Mouse (Mus musculus) embryo, embryonic 9.5 days (tissue): ENCODE measurements around the gene Megf6.

Experiments
- DNase-seq: peaks from one replicate; pipeline ENCODE4 v3.0.0-alpha.2; 2017; ENCODE audit errors: extremely low spot score

The Megf6 gene

DNA sequence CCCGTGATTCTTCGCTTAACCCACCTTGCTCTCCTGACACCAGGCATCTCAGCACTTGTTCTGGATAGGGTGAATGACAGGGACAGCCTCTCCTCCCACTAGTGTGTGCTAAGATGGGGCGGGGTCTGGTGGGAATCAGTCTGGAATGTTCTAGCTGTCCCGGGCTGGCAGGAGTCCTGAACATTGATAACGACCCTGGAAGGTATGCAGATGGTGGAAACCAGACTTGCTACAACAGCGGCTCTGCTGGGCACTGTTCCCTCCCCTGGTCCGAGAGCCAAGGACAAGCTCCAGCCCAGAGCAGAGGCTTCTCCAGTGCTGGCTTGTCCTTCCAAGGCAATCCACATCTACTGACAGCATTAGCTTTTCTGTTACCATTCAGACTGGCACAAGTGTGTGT, 43.1 kb downstream of the Megf6 start:
- no peak for DNase-seq

DNA sequence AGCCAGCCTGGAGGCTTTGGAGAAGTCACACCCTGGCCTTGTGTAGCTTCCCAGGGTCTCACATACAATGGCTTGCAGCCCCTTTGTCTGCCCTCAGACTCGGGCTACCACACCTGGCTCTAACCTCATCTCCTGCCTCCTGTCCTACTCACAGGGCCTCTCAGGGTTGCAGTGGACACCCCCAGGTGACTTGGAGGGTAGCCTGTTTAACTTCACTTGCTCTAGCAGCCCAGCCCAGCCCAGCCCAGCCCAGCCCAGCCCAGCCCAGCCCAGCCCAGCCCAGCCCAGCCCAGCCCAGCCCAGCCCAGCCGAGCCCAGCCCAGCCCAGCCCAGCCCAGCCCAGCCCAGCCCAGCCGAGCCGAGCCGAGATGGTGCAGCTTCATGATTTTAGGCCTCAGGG, 43.5 kb downstream of the Megf6 start:
- no peak for DNase-seq

DNA sequence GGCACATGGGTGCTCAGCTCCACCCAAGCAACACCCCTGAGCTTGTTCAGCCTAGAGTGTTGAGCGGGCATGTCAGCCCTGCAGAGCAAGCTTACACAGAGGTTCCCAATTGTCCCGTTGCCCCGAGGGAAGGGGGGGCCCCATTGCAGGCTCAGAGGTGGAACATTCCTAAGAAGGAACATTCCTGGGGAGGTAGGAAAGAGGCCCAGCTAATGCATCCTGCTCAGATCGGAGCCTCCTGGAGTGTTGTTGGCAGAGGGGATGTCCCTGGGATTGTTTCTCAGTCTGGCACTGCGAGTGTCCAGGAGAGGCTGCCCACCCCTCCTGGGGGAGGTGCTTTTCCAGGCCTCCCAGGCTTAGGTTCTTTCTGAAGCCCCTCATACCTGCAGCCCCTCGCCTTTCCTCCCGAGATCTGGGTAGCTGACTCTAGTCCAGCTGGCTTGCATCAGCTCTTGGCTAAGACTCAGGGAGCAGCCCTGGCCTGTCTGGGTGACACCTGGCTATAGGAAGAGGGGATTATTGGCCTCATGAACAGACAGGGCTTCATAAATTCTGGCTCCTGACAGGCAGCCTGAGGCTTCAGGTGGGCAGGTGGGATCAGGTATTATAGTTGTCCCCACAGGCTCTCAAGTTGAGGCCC, 47.3 kb downstream of the Megf6 start:
- DNase-seq = no peak

- DNase-seq = no peak
Observed at GRCm38 (mm10) chr4:154222773-154223172, 52.2 kb downstream of the Megf6 start.

GRCm38 (mm10) chr4:154224267-154224969, 53.9 kb downstream of the Megf6 start:
- peak; percentile 53 for DNase-seq

DNA sequence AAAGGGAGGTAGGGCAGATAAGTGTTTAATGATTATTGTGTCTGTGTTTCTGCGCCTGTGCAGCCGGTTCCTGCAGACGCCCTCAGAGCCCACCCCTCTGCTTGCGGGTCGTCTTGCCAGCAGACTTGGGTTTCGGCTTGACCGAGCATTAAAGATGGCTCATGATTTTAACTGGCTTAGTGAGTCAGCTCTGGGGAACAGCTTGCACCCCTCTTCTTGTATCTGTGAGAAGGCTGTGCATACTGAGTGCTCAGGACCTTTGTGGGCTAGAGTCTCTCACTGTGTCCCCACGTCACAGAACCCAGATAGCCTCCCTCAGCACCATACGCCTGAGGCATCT, 54.4 kb downstream of the Megf6 start:
- DNase-seq = no peak

- DNase-seq = no peak
Observed at GRCm38 (mm10) chr4:154226678-154227077, 56.1 kb downstream of the Megf6 start.

GRCm38 (mm10) chr4:154228336-154228735, 57.8 kb downstream of the Megf6 start:
- no peak for DNase-seq

- no peak for DNase-seq
Observed at GRCm38 (mm10) chr4:154229569-154229968, 59.0 kb downstream of the Megf6 start.

GRCm38 (mm10) chr4:154231380-154231779, 60.9 kb downstream of the Megf6 start:
- DNase-seq = no peak

GRCm38 (mm10) chr4:154232295-154232694, 61.8 kb downstream of the Megf6 start:
- DNase-seq = no peak

DNA sequence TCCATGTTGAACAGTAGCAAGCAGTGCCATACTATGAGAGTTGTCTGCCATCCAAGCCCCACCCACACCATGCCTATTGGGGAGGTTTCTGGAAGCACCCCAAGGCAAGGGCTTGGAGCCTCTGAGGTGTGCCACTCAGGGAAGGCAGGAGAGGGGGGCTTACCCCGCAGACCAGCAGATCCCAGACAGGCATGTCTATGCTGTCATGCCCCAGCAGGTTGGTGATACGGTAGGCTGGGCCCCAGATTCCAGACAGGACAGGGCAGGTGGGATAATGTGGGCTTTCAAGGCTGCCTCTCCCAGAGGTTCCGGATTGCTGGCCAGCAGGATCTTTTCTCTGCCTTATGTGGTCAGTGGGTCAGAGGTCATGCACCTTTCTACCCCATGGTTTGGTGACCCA, 65.5 kb downstream of the Megf6 start:
- no peak for DNase-seq

DNA sequence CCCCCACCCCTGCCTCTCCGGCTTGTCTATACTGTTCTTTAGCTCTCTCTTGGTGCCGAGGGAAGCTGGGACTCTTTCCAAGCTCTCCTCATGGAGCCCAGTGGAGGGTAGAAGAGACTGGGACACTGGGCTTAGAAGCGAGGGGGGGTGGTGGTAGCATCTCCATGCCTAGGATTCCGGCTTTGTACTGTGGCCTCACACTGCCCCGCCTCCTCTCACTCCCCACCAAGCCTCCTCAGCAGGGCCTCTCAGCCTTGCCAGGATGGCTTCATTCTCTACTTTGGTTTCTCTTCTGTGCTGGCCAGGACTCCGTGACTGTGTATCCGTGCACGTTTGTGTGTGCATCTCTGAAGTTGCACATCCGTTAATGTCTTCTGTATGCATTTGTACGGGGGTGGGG, 66.4 kb downstream of the Megf6 start:
- DNase-seq = no peak

DNA sequence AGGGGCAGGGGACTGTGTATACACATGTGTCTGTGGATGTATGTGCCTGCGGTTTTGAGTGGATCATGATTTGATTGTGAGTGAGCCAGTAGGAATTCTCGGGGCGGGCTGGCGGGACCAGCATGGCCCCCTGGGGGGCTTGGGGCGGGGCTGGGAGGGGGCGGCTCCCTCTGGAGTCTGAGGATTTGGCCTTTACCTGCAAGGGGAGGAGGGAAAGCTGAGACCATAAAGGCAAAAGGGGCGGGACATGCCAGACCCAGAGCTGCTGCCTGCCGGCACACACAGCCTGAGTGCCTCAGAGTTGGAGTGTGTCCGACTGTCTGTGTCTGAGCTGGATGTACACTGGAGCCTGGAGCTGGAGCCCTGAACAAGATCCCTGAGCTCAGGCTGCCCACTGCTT, 66.8 kb downstream of the Megf6 start:
- peak; percentile 37 for DNase-seq

DNA sequence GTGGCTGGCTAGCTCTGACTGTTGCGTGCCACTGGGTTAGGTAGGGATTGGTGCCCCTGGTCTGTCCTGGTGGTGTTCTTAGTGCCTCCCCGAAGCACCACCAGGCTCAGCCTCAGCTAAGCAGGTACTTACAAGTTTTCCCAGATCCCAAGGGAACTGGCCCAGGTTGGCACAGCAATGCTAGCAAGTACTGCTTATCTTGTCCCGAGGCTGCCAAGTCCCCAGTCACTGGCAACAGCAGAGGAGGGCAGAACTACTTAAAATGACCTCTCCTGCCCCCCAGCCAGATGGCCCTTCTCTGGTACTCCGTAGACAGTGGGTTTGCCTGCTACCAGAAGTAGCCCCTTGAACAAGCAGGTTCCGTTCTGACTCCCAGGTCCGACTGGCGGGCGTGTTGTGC, 68.7 kb downstream of the Megf6 start:
- no peak for DNase-seq

GRCm38 (mm10) chr4:154240608-154241007, 70.1 kb downstream of the Megf6 start:
- no peak for DNase-seq

GRCm38 (mm10) chr4:154245342-154245741, 74.8 kb downstream of the Megf6 start:
- no peak for DNase-seq

DNA sequence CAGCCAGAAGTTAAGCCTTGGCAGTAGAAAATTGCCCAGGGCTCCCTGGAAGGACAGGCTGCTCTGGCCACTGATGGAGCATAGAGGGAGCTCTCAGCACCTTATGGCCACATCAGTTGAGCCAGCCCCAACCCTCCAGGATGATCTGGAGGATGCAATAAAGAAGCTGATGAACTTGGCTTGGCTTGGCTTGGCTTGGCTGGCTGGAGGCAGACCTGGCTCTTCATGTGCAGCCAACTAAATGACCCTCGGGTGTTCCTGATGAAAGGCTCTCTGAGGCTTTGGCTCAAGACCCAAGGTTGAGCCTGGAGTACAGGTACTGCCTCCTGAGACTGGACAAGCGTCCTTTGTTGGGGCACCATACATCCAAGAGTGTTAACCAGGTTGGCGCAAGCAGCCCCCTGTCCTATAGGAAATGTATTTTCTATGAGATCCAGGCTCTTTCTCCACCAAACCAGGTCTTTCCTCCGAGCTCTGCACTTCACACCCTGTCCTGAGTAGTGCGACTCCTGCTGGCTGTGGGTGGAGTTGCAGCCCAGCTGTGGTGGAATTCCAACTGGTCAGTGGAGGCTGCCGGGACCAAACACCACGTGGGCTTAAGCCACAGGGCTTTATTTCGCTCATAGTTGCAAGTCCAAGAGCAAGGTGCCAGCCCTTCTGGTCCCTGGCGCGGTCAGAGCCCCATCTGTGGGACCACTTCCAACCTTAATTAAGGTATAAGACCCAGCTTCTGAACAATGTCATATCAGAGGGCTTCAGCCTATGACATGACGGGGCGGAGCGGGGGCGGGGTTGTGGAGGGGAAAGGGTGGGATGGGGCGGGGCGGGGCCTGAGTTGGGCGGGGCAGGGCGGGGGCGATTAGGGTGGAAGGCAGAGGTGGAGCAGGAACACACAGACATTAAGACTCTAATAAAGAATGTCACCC, 75.8 kb downstream of the Megf6 start:
- DNase-seq = peak; percentile 96

- peak; percentile 24 for DNase-seq
Observed at GRCm38 (mm10) chr4:154247207-154248091, 76.9 kb downstream of the Megf6 start.

DNA sequence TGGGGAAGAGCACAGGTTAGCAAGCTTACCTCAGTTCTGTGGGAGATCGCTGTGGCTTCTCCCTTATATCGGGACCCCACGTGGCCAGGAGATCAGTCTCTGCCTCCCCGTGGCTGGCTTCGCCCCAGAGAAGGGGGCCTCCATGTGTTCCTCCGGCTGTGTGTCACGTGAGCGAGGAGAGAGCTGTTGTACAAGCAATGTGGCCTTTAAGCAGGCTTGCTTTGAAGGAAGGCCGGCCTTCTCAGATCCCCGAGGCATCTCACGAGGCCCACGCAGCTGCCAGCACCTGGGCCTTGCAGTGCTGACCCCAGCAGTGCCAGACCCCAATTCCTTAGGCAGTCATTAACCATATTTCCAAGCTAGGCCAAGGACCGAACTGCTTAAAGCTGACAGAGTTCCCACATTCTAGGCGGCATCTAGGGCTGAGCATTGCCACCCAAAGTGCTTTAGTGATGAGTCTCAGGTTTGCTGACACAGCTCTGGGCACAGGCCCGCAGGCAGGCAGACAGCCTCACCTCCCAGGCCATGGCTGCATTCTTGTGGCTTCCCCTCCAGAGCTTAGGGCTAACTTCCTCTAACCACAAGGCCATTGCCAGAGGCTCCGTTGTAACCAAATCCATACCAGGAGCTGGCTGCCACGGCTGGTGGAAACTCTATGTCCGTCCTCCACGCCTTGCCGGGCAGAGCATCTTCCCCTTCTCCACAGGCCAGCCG, 77.7 kb downstream of the Megf6 start:
- DNase-seq = no peak

DNA sequence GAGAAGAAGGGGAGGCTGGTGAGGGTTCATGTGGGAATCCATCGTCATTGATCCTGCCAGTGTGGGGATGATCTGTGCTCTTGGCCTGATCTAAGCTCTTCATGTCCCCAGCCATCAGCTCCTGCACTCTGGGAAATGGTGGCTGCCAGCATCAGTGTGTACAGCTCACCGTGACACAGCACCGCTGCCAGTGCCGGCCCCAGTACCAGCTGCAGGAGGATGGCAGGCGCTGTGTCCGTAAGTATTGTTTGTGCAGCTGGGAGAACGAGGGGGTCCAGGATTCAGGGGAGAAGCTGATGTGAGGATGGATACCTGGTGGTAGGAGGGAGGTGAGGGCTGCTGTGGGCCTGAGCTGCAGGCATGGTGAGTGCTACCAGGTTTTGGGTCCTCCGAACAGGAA, 78.8 kb downstream of the Megf6 start:
- DNase-seq = no peak
